Mouse (Mus musculus) gastrocnemius, adult 18-20 months (tissue): Measurements from ENCODE around the gene Drd4. TPM values are rescaled to one million over a fixed set of nuclear protein-coding genes. Genes with fewer than 3 reads are reported as not detected.

ENCODE experiments used
- DNase-seq: peaks from one replicate; pipeline ENCODE4 v3.0.0; 2021; ENCODE audit warnings: low spot score
- total RNA-seq, 2 experiments: library from RNA; stranded (reverse); gene quantifications; 2 replicates each; pipeline ENCODE4 v1.2.3; 2021

Drd4 gene
- total RNA-seq, 2 experiments from 2014 or later = not detected

- no peak for DNase-seq
Observed at GRCm38 (mm10) chr7:141335044-141335579, 43.3 kb downstream of the Drd4 start.

- no peak for DNase-seq
Observed at GRCm38 (mm10) chr7:141335682-141336081, 43.9 kb downstream of the Drd4 start.

- DNase-seq = no peak
Observed at GRCm38 (mm10) chr7:141336296-141336695, 44.5 kb downstream of the Drd4 start.

GRCm38 (mm10) chr7:141337716-141338416 lies 46.1 kb downstream of the Drd4 start:
- DNase-seq = no peak

GRCm38 (mm10) chr7:141338576-141339131 lies 46.8 kb downstream of the Drd4 start, which contains the start of gene Eps8l2:
Eps8l2 (plus strand) TSS chr7:141338880.
- DNase-seq = no peak

GRCm38 (mm10) chr7:141339215-141339920 lies 47.6 kb downstream of the Drd4 start:
- no peak for DNase-seq

GRCm38 (mm10) chr7:141340023-141340422 lies 48.2 kb downstream of the Drd4 start:
- no peak for DNase-seq

GRCm38 (mm10) chr7:141340476-141340875 lies 48.7 kb downstream of the Drd4 start:
- DNase-seq = no peak

- DNase-seq = no peak
Observed at GRCm38 (mm10) chr7:141341689-141342226, 50.0 kb downstream of the Drd4 start.

- DNase-seq = no peak
Observed at GRCm38 (mm10) chr7:141343230-141343629, 51.4 kb downstream of the Drd4 start.

GRCm38 (mm10) chr7:141343696-141344095 lies 51.9 kb downstream of the Drd4 start:
- no peak for DNase-seq

- no peak for DNase-seq
Observed at GRCm38 (mm10) chr7:141344787-141345186, 53.0 kb downstream of the Drd4 start.

Other genes with a start within 250 kb of the Drd4 start
- gene B4galnt4, start 230.9 kb upstream of the Drd4 start, total RNA-seq = not detected
- gene Pkp3, start 213.8 kb upstream of the Drd4 start, total RNA-seq = not detected
- gene Sigirr, start 191.4 kb upstream of the Drd4 start, total RNA-seq = 1 to 10 TPM; 1.1 to 2.9 TPM
- not detected for gene Ano9, start 174.2 kb upstream of the Drd4 start, total RNA-seq
- 10 to 100 TPM; 20.2 to 21.1 TPM for gene Ptdss2, start 169.6 kb upstream of the Drd4 start, total RNA-seq
- gene Rnh1, start 119.1 kb upstream of the Drd4 start, total RNA-seq = 10 to 100 TPM; 49.3 to 52.9 TPM
- 100 to 1,000 TPM; 109 to 117 TPM for gene Hras, start 98.0 kb upstream of the Drd4 start, total RNA-seq
- gene Lrrc56, start 97.8 kb upstream of the Drd4 start, total RNA-seq = 1 to 10 TPM; 1.6 to 1.7 TPM
- gene Lmntd2, start 77.9 kb upstream of the Drd4 start, total RNA-seq = not detected
- under 1 TPM; 0.24 to 0.48 TPM for gene Rassf7, start 76.1 kb upstream of the Drd4 start, total RNA-seq
- 10 to 100 TPM; 19.5 to 24.8 TPM for gene Phrf1, start 63.2 kb upstream of the Drd4 start, total RNA-seq
- gene Irf7, start 25.5 kb upstream of the Drd4 start, total RNA-seq = 1 to 10 TPM in 1 of 2 experiments, under 1 TPM in 1; 0.25 to 1.4 TPM
- gene Cdhr5, start 15.2 kb upstream of the Drd4 start, total RNA-seq = not detected
- gene Sct, start 12.9 kb upstream of the Drd4 start, total RNA-seq = not detected
- 10 to 100 TPM in 1 of 2 experiments, 1 to 10 TPM in 1; 8.9 to 13.2 TPM for gene Deaf1, start 35.7 kb downstream of the Drd4 start, total RNA-seq
- gene Tmem80, start 35.7 kb downstream of the Drd4 start, total RNA-seq = 10 to 100 TPM; 13.7 to 13.9 TPM
- 1 to 10 TPM; 1.1 to 2.3 TPM for gene Eps8l2, start 46.9 kb downstream of the Drd4 start, total RNA-seq
- 10 to 100 TPM; 84.5 to 85.6 TPM for gene Taldo1, start 100.2 kb downstream of the Drd4 start, total RNA-seq
- gene Gatd1, start 122.1 kb downstream of the Drd4 start, total RNA-seq = 1 to 10 TPM; 6.6 to 7.5 TPM
- under 1 TPM; 0.39 to 0.47 TPM for gene Cend1, start 137.5 kb downstream of the Drd4 start, total RNA-seq
- 10 to 100 TPM; 18.2 to 21.3 TPM for gene Slc25a22, start 145.9 kb downstream of the Drd4 start, total RNA-seq
- gene Pidd1, start 152.0 kb downstream of the Drd4 start, total RNA-seq = under 1 TPM; 0.09 to 0.14 TPM
- 100 to 1,000 TPM; 526 to 630 TPM for gene Rplp2, start 155.4 kb downstream of the Drd4 start, total RNA-seq
- 100 to 1,000 TPM; 288 to 309 TPM for gene Pnpla2, start 163.2 kb downstream of the Drd4 start, total RNA-seq
- gene Cracr2b, start 169.1 kb downstream of the Drd4 start, total RNA-seq = 1 to 10 TPM; 7.2 to 8.9 TPM
- gene Cd151, start 175.4 kb downstream of the Drd4 start, total RNA-seq = 10 to 100 TPM; 82.6 to 90.7 TPM
- gene Polr2l, start 183.1 kb downstream of the Drd4 start, total RNA-seq = 10 to 100 TPM; 62.0 to 64.3 TPM
- 1 to 10 TPM; 6.6 to 7.1 TPM for gene Tspan4, start 183.2 kb downstream of the Drd4 start, total RNA-seq
- 10 to 100 TPM; 11.2 to 13.1 TPM for gene Chid1, start 247.9 kb downstream of the Drd4 start, total RNA-seq